ENCODE assay signal across 26 mouse cellular contexts in the genomic region with DNA sequence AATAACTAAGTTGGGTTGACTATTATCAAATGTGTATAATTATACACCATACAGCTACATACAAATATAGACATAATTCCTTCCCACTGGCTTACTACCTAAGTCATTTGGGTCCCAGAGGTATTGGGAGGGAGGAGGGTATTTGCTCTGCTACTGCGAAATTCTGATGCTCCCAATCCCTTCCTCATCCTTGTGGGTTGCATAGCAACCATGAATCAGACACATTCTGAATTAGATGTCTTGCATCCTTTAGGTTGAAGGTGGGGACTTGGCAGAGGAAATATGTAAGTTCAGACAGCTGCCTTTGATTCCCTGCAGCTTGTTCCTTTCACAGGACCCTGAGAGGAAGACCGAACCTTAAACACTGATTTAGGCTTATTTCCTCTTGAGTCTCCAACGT.
DNase-seq lines count a peak whose midpoint lies in the region; ATAC-seq and TF ChIP-seq lines count a peak whose summit lies in the region.
"Had no signal": no experiment of that assay in that cellular context is flagged by ENCODE, and none has a peak within 500 bp of the region (broad histone marks: within the 10 kb centered on the region; RNA-seq: fewer than 3 reads in every experiment).

No protein-coding gene starts in this region.

- H3K27ac ChIP-seq in forebrain, postnatal 0 days (ENCODE audit: low read depth, low read length): 0 out of 2 replicates have a peak overlapping the region, but pooled peaks have one; percentile 9
- H3K27ac ChIP-seq in forebrain, embryonic 10.5 days: no peak overlapping the region
- H3K27ac ChIP-seq in hindbrain, postnatal 0 days: no peak overlapping the region
- no peak overlapping the region for H3K27ac ChIP-seq in hindbrain, embryonic 14.5 days
- H3K27ac ChIP-seq in embryonic facial prominence, embryonic 11.5 days (replicated peaks; ENCODE audit: low read depth, low read length): no peak overlapping the region
- no peak overlapping the region for H3K27ac ChIP-seq in midbrain, postnatal 0 days (ENCODE audit: low read depth, low read length)
- H3K27ac ChIP-seq: embryonic facial prominence, embryonic 12.5 days; hindbrain, embryonic 12.5 days; liver, embryonic 14.5 days; neural tube, embryonic 12.5 days had no signal

- ATAC-seq in forebrain, postnatal 0 days: no peak
- no peak for ATAC-seq in hindbrain, postnatal 0 days
- no peak for ATAC-seq in hindbrain, embryonic 14.5 days (ENCODE audit: low FRiP score)
- ATAC-seq in embryonic facial prominence, embryonic 11.5 days (replicated peaks; ENCODE audit: insufficient number of reproducible peaks, low FRiP score, low TSS enrichment, low read depth): no peak
- ATAC-seq in midbrain, postnatal 0 days (ENCODE audit: low FRiP score): no peak
- ATAC-seq: CD4-positive, CD25-positive, alpha-beta regulatory T cell, adult 4 months; intestine, postnatal 0 days had no signal

- no peaks in the 10 kb centered on the region for H3K9me3 ChIP-seq in forebrain, postnatal 0 days (ENCODE audit: low read length)
- no peaks in the 10 kb centered on the region for H3K9me3 ChIP-seq in forebrain, embryonic 10.5 days
- H3K9me3 ChIP-seq in hindbrain, postnatal 0 days (ENCODE audit: low read length): no peaks in the 10 kb centered on the region
- no peaks in the 10 kb centered on the region for H3K9me3 ChIP-seq in hindbrain, embryonic 14.5 days (ENCODE audit: control insufficient read depth, low read length)
- H3K9me3 ChIP-seq in embryonic facial prominence, embryonic 11.5 days (replicated peaks; ENCODE audit: control insufficient read depth, low read length): no peaks in the 10 kb centered on the region
- H3K9me3 ChIP-seq in midbrain, postnatal 0 days (ENCODE audit: low read length): no peaks in the 10 kb centered on the region
- H3K9me3 ChIP-seq: embryonic facial prominence, embryonic 12.5 days; hindbrain, embryonic 12.5 days; neural tube, embryonic 12.5 days had no signal

- H3K9ac ChIP-seq in forebrain, postnatal 0 days: no peak overlapping the region
- no peak overlapping the region for H3K9ac ChIP-seq in hindbrain, postnatal 0 days (replicated peaks; ENCODE audit: low read length)
- H3K9ac ChIP-seq in hindbrain, embryonic 14.5 days: no peak overlapping the region
- no peak overlapping the region for H3K9ac ChIP-seq in embryonic facial prominence, embryonic 11.5 days (replicated peaks; ENCODE audit: low read length)
- H3K9ac ChIP-seq in midbrain, postnatal 0 days (replicated peaks; ENCODE audit: low read length, poor library complexity, severe bottlenecking): 0 out of 2 replicates have a peak overlapping the region, but pooled peaks have one; percentile 36
- H3K9ac ChIP-seq: embryonic facial prominence, embryonic 12.5 days; hindbrain, embryonic 12.5 days; liver, embryonic 14.5 days; neural tube, embryonic 12.5 days had no signal

- 0 out of 2 replicates have a peak, but pooled peaks cover 3% of the 10 kb centered on the region for H3K4me1 ChIP-seq in forebrain, postnatal 0 days (ENCODE audit: insufficient read depth)
- H3K4me1 ChIP-seq in forebrain, embryonic 10.5 days: peaks cover 10% of the 10 kb centered on the region
- no peaks in the 10 kb centered on the region for H3K4me1 ChIP-seq in hindbrain, postnatal 0 days (ENCODE audit: insufficient read depth, low read length)
- peaks cover 8% of the 10 kb centered on the region; the same call in 1 of the 2 replicates for H3K4me1 ChIP-seq in hindbrain, embryonic 14.5 days (replicated peaks; ENCODE audit: control insufficient read depth, insufficient read depth, low read length)
- no peaks in the 10 kb centered on the region for H3K4me1 ChIP-seq in embryonic facial prominence, embryonic 11.5 days (ENCODE audit: control insufficient read depth, insufficient read depth, low read length)
- peaks cover 3% of the 10 kb centered on the region; the same call in 1 of the 2 replicates for H3K4me1 ChIP-seq in midbrain, postnatal 0 days (ENCODE audit: insufficient read depth, low read length)
- H3K4me1 ChIP-seq: neural tube, embryonic 12.5 days had no signal

- H3K27me3 ChIP-seq in forebrain, postnatal 0 days (ENCODE audit: insufficient read depth, low read length): no peaks in the 10 kb centered on the region
- no peaks in the 10 kb centered on the region for H3K27me3 ChIP-seq in forebrain, embryonic 10.5 days (ENCODE audit: poor library complexity, severe bottlenecking)
- no peaks in the 10 kb centered on the region for H3K27me3 ChIP-seq in hindbrain, postnatal 0 days (ENCODE audit: insufficient read depth, low read length)
- no peaks in the 10 kb centered on the region for H3K27me3 ChIP-seq in hindbrain, embryonic 14.5 days (ENCODE audit: control insufficient read depth, insufficient read depth, low read length)
- no peaks in the 10 kb centered on the region for H3K27me3 ChIP-seq in embryonic facial prominence, embryonic 11.5 days (ENCODE audit: control insufficient read depth, insufficient read depth, low read length)
- H3K27me3 ChIP-seq in midbrain, postnatal 0 days (ENCODE audit: insufficient read depth, low read length): no peaks in the 10 kb centered on the region
- H3K27me3 ChIP-seq: embryonic facial prominence, embryonic 12.5 days; hindbrain, embryonic 12.5 days; neural tube, embryonic 12.5 days had no signal

- no peak overlapping the region for H3K4me3 ChIP-seq in forebrain, postnatal 0 days (ENCODE audit: low read depth, low read length)
- H3K4me3 ChIP-seq in forebrain, embryonic 10.5 days: no peak overlapping the region
- no peak overlapping the region for H3K4me3 ChIP-seq in hindbrain, postnatal 0 days (ENCODE audit: low read length)
- no peak overlapping the region for H3K4me3 ChIP-seq in hindbrain, embryonic 14.5 days (replicated peaks; ENCODE audit: low read length)
- no peak overlapping the region for H3K4me3 ChIP-seq in embryonic facial prominence, embryonic 11.5 days (ENCODE audit: low read depth, low read length)
- no peak overlapping the region for H3K4me3 ChIP-seq in midbrain, postnatal 0 days (ENCODE audit: low read depth, low read length)
- H3K4me3 ChIP-seq: embryonic facial prominence, embryonic 12.5 days; hindbrain, embryonic 12.5 days; neural tube, embryonic 12.5 days had no signal

- WGBS in forebrain, postnatal 0 days: 38% methylated on average over 3 of the region's 3 CpGs
- WGBS in forebrain, embryonic 10.5 days: 48% methylated on average over 3 of the region's 3 CpGs
- WGBS in hindbrain, postnatal 0 days: 25% methylated on average over 3 of the region's 3 CpGs
- 39% methylated on average over 3 of the region's 3 CpGs for WGBS in hindbrain, embryonic 14.5 days
- 32% methylated on average over 3 of the region's 3 CpGs for WGBS in embryonic facial prominence, embryonic 11.5 days
- 15% methylated on average over 3 of the region's 3 CpGs for WGBS in midbrain, postnatal 0 days

- H3K36me3 ChIP-seq in forebrain, postnatal 0 days (ENCODE audit: insufficient read depth): no peaks in the 10 kb centered on the region
- no peaks in the 10 kb centered on the region for H3K36me3 ChIP-seq in forebrain, embryonic 10.5 days (replicated peaks)
- no peaks in the 10 kb centered on the region for H3K36me3 ChIP-seq in hindbrain, postnatal 0 days (ENCODE audit: insufficient read depth, low read length)
- H3K36me3 ChIP-seq in hindbrain, embryonic 14.5 days (replicated peaks; ENCODE audit: control insufficient read depth, insufficient read depth): no peaks in the 10 kb centered on the region
- H3K36me3 ChIP-seq in embryonic facial prominence, embryonic 11.5 days (replicated peaks; ENCODE audit: control insufficient read depth, insufficient read depth, low read depth, low read length): no peaks in the 10 kb centered on the region
- no peaks in the 10 kb centered on the region for H3K36me3 ChIP-seq in midbrain, postnatal 0 days (ENCODE audit: insufficient read depth, low read length)
- H3K36me3 ChIP-seq: embryonic facial prominence, embryonic 12.5 days; hindbrain, embryonic 12.5 days; neural tube, embryonic 12.5 days had no signal

- no peak overlapping the region for H3K4me2 ChIP-seq in forebrain, postnatal 0 days (ENCODE audit: low read depth)
- no peak overlapping the region for H3K4me2 ChIP-seq in hindbrain, postnatal 0 days (ENCODE audit: low read depth, low read length)
- H3K4me2 ChIP-seq in hindbrain, embryonic 14.5 days (replicated peaks): no peak overlapping the region
- no peak overlapping the region for H3K4me2 ChIP-seq in embryonic facial prominence, embryonic 11.5 days (ENCODE audit: low read depth, low read length)
- H3K4me2 ChIP-seq in midbrain, postnatal 0 days (ENCODE audit: low read depth, low read length, poor library complexity, severe bottlenecking): no peak overlapping the region
- H3K4me2 ChIP-seq: embryonic facial prominence, embryonic 12.5 days; hindbrain, embryonic 12.5 days; neural tube, embryonic 12.5 days had no signal

- TF ChIP-seq CTCF in forebrain, postnatal 0 days (IDR thresholded peaks at IDR 0.05; ENCODE audit: low read depth): no peak
- no peak for TF ChIP-seq CTCF in hindbrain, postnatal 0 days (IDR thresholded peaks at IDR 0.05; ENCODE audit: low read depth)
- no peak for TF ChIP-seq CTCF in midbrain, postnatal 0 days (IDR thresholded peaks at IDR 0.05)

- DNase-seq in forebrain, postnatal 0 days: no peak
- DNase-seq in forebrain, embryonic 10.5 days (ENCODE audit: extremely low spot score, low spot score): no peak
- peak; percentile 6 for DNase-seq in hindbrain, postnatal 0 days (ENCODE audit: low spot score)
- no peak for DNase-seq in hindbrain, embryonic 14.5 days (ENCODE audit: low spot score)
- peak; percentile 61 for DNase-seq in embryonic facial prominence, embryonic 11.5 days (ENCODE audit: low spot score)
- no peak for DNase-seq in midbrain, postnatal 0 days (ENCODE audit: low spot score)
- DNase-seq in neural tube, embryonic 10.5 days (ENCODE audit: extremely low spot score, low spot score): no peak
- no peak for DNase-seq in kidney, postnatal 10 days
- DNase-seq: cerebellum, adult 11 months; cerebellum, adult 9-10 months; cerebellum, postnatal 36 days; gastrocnemius, postnatal 25 days; heart, adult 11 months; kidney, adult 9 months; kidney, postnatal 14 days; liver; lung, adult 2 months; lung, postnatal 10 days; right cerebral cortex, postnatal 4 days; thymus, postnatal 4 days had no signal

Comparison
In these comparisons a context has a peak if more than half of its experiments do, and no peak if none do; other contexts are left out.
1. DNase-seq: peak in hindbrain, postnatal 0 days (single experiment) and embryonic facial prominence, embryonic 11.5 days (single experiment); none in forebrain, postnatal 0 days (single experiment), forebrain, embryonic 10.5 days (single experiment), hindbrain, embryonic 14.5 days (single experiment), midbrain, postnatal 0 days (single experiment), neural tube, embryonic 10.5 days (single experiment) and kidney, postnatal 10 days (single experiment).